Mouse (Mus musculus) gastrocnemius, postnatal 14 days (tissue): ENCODE data around the gene Ccdc90b. TPM values are rescaled to one million over a fixed set of nuclear protein-coding genes. Genes with fewer than 3 reads are reported as not detected.

ENCODE experiments used
- DNase-seq: peaks from one replicate; pipeline ENCODE4 v3.0.0; 2021; ENCODE audit warnings: mixed read lengths
- intact Hi-C: fragments of 180-260 bp; cut with DNase I; formaldehyde crosslinking; loops from one replicate; pipeline ENCODE4 v1.15.1; 2025; ENCODE audit warnings: low total_unique reads
- long read RNA-seq, 2 experiments: library from polyadenylated mRNA; stranded (forward); transcript quantifications; one replicate each; pipeline ENCODE4 v2.0.0; 2021
- total RNA-seq, 2 experiments: library from RNA; stranded (reverse); gene quantifications; 2 replicates each; pipeline ENCODE4 v1.2.3; 2021

Ccdc90b gene
- 10 to 100 TPM; 18.3 to 20.2 TPM for total RNA-seq
- long read RNA-seq, experiment 1, transcript Ccdc90b-201 (9 exons, 1,596 nt): major isoform, 26 of 28 reads
- long read RNA-seq, experiment 1, partial matches to known transcripts: 1 of 28 reads
- long read RNA-seq, experiment 1, other reads (novel, unspliced or antisense): 0 of 28 reads
- long read RNA-seq, experiment 2, transcript Ccdc90b-201 (9 exons, 1,596 nt): major isoform, 25 of 30 reads
- long read RNA-seq, experiment 2, partial matches to known transcripts: 0 of 30 reads
- long read RNA-seq, experiment 2, other reads (novel, unspliced or antisense): 1 of 30 reads

- intact Hi-C loops: no loop called here
- DNase-seq: peak; percentile 82
These were observed at the start of gene Ccdc90b for GRCm38 (mm10) chr7:92560986-92561876. Gene Ccdc90b (plus strand): TSS chr7:92561149.

- intact Hi-C loops: no loop called here
- no peak for DNase-seq
These were observed 40.6 kb upstream of the Ccdc90b start for GRCm38 (mm10) chr7:92520397-92520796.

GRCm38 (mm10) chr7:92520820-92521219, 40.1 kb upstream of the Ccdc90b start:
- no peak for DNase-seq

GRCm38 (mm10) chr7:92529245-92529644, 31.7 kb upstream of the Ccdc90b start:
- intact Hi-C loops: no loop called here

More at GRCm38 (mm10) chr7:92520820-92521219, 40.1 kb upstream of the Ccdc90b start:
- intact Hi-C loops: no loop called here

GRCm38 (mm10) chr7:92532351-92533036, 28.5 kb upstream of the Ccdc90b start:
- intact Hi-C loops: no loop called here
- DNase-seq: no peak

More at GRCm38 (mm10) chr7:92529245-92529644, 31.7 kb upstream of the Ccdc90b start:
- no peak for DNase-seq

- DNase-seq: no peak
- intact Hi-C loops: loop anchor here (5.0 kb wide), 1 partner anchor 444 kb away; no protein-coding TSS in a partner anchor
These were observed 14.2 kb upstream of the Ccdc90b start for GRCm38 (mm10) chr7:92546763-92547162.

- intact Hi-C loops: no loop called here
These were observed 10.5 kb upstream of the Ccdc90b start for GRCm38 (mm10) chr7:92550248-92550989.

GRCm38 (mm10) chr7:92550990-92551392, 10.0 kb upstream of the Ccdc90b start:
- no peak for DNase-seq
- intact Hi-C loops: no loop called here

More at GRCm38 (mm10) chr7:92550248-92550989, 10.5 kb upstream of the Ccdc90b start:
- no peak for DNase-seq

- DNase-seq: no peak
- intact Hi-C loops: no loop called here
These were observed 2.2 kb upstream of the Ccdc90b start for GRCm38 (mm10) chr7:92558744-92559143.

GRCm38 (mm10) chr7:92566775-92567174, 5.8 kb downstream of the Ccdc90b start:
- DNase-seq: no peak
- intact Hi-C loops: no loop called here

GRCm38 (mm10) chr7:92580491-92581207, 19.7 kb downstream of the Ccdc90b start:
- DNase-seq: no peak
- intact Hi-C loops: no loop called here

- intact Hi-C loops: no loop called here
- no peak for DNase-seq
These were observed 22.6 kb downstream of the Ccdc90b start for GRCm38 (mm10) chr7:92583567-92583966.

GRCm38 (mm10) chr7:92589986-92590385, 29.0 kb downstream of the Ccdc90b start:
- intact Hi-C loops: no loop called here
- DNase-seq: peak; percentile 35

- DNase-seq: no peak
- intact Hi-C loops: no loop called here
These were observed 29.9 kb downstream of the Ccdc90b start for GRCm38 (mm10) chr7:92590842-92591241.

- intact Hi-C loops: no loop called here
- DNase-seq: no peak
These were observed 44.0 kb downstream of the Ccdc90b start for GRCm38 (mm10) chr7:92604961-92605360.

GRCm38 (mm10) chr7:92610830-92611229, 49.9 kb downstream of the Ccdc90b start:
- DNase-seq: no peak
- intact Hi-C loops: no loop called here

- intact Hi-C loops: loop anchor here (10.0 kb wide), 1 partner anchor 240 kb away; no protein-coding TSS in a partner anchor
- DNase-seq: no peak
These were observed 63.5 kb downstream of the Ccdc90b start for GRCm38 (mm10) chr7:92624488-92624887.

GRCm38 (mm10) chr7:92630167-92630566, 69.2 kb downstream of the Ccdc90b start:
- intact Hi-C loops: no loop called here
- no peak for DNase-seq
